Mouse (Mus musculus) midbrain, postnatal 0 days (tissue): Measurements from ENCODE around the gene Pars2. TPM values are rescaled to one million over a fixed set of nuclear protein-coding genes. Genes with fewer than 3 reads are reported as not detected.

Source experiments
- ATAC-seq: fragments of 200-750 bp; cut with Nextera tagmentation; 2 replicates; pipeline ENCODE4 v1.8.0; 2017; ENCODE audit warnings: moderate number of reproducible peaks, mild to moderate bottlenecking, moderate TSS enrichment, moderate library complexity; ENCODE audit not compliant: low FRiP score
- DNase-seq: peaks from one replicate; pipeline ENCODE4 v3.0.0-alpha.2; 2015; ENCODE audit warnings: low spot score
- H3K27ac ChIP-seq: fragments of 300-500 bp; sonication (generic); 2 replicates; pipeline ENCODE4 v1.5.1; 2014; ENCODE audit warnings: low read depth, mild to moderate bottlenecking, low read length, mixed read lengths
- H3K27me3 ChIP-seq: fragments of 300-500 bp; sonication (generic); 2 replicates; pipeline ENCODE4 v1.6.1; 2014; ENCODE audit warnings: low read length, control low read depth, mixed read lengths; ENCODE audit not compliant: insufficient read depth
- H3K36me3 ChIP-seq: fragments of 300-500 bp; sonication (generic); 2 replicates; pipeline ENCODE4 v1.6.1; 2014; ENCODE audit warnings: low read length, control low read depth, mixed read lengths; ENCODE audit not compliant: insufficient read depth
- H3K4me1 ChIP-seq: fragments of 300-500 bp; sonication (generic); 2 replicates; pipeline ENCODE4 v1.6.1; 2014; ENCODE audit warnings: mild to moderate bottlenecking, control low read depth, antibody characterized with exemption, low read length, mixed read lengths; ENCODE audit not compliant: insufficient read depth
- H3K4me2 ChIP-seq: fragments of 300-500 bp; sonication (generic); 2 replicates; pipeline ENCODE4 v1.6.1; 2014; ENCODE audit warnings: low read depth, mild to moderate bottlenecking, low read length, mixed read lengths; ENCODE audit not compliant: poor library complexity, severe bottlenecking
- H3K4me3 ChIP-seq: fragments of 300-500 bp; sonication (generic); 2 replicates; pipeline ENCODE4 v1.5.1; 2014; ENCODE audit warnings: low read depth, mild to moderate bottlenecking, low read length, moderate library complexity
- H3K9ac ChIP-seq: fragments of 300-500 bp; sonication (generic); replicated peaks from 2 replicates; pipeline ENCODE4 v1.6.1; 2014; ENCODE audit warnings: mild to moderate bottlenecking, low read length, moderate library complexity, mixed read lengths; ENCODE audit not compliant: poor library complexity, severe bottlenecking
- H3K9me3 ChIP-seq: fragments of 300-500 bp; sonication (generic); 2 replicates; pipeline ENCODE4 v1.6.1; 2016; ENCODE audit warnings: low read length, control low read depth
- CTCF ChIP-seq: IDR thresholded peaks from 2 replicates; pipeline ENCODE4 v1.5.1; 2016; ENCODE audit warnings: antibody characterized with exemption, mild to moderate bottlenecking
- WGBS: fragments of 180-500 bp; shearing (Covaris S2); extraction: QIAGEN DNeasy Blood & Tissue Kit; methylation state at CpG from one replicate; pipeline ENCODE4 v1.1.7; 2014; 5-methylcytosine and 5-hydroxymethylcytosine counted together
- polyA plus RNA-seq: library from polyadenylated mRNA; unstranded; fragments of >200 nt; fragmentation: Nextera tagmentation; extraction: Ambion mirVana; gene quantifications from 2 replicates; pipeline ENCODE4 v1.2.1, GENCODE M21; 2015
- total RNA-seq: library from RNA; depleted of rRNA; stranded (reverse); fragments of >200 nt; gene quantifications from 2 replicates; pipeline ENCODE4 v1.2.3, GENCODE M21; 2014; rRNA removed

Gene Pars2
- 5.9 and 10.3 TPM in 2 replicates for total RNA-seq
- 7.0 and 7.4 TPM in 2 replicates for polyA plus RNA-seq

- Histone ChIP-seq H3K9ac (peak within 1 kb of the TSS; percentile 80), H3K27me3 (peaks cover 8% of the 10 kb centered on the region; the same call in 1 of the 2 replicates), H3K4me3 (peak within 1 kb of the TSS; percentile 57), H3K27ac (peak within 1 kb of the TSS; percentile 82), H3K9me3 (no peaks in the 10 kb centered on the region), H3K4me2 (peak within 1 kb of the TSS; percentile 95), H3K36me3 (peaks cover 7% of the 10 kb centered on the region; the same call in 1 of the 2 replicates), H3K4me1 (0 out of 2 replicates have a peak, but pooled peaks cover 2% of the 10 kb centered on the region)
- 2% methylated on average over 40 of the region's 40 CpGs for WGBS
- TF ChIP-seq CTCF = no peak
- peak; percentile 97 for ATAC-seq
- DNase-seq = peak; percentile 99
These were observed at the start of gene Pars2 for GRCm38 (mm10) chr4:106650833-106651527. Pars2 (plus strand) TSS chr4:106651069.

GRCm38 (mm10) chr4:106606639-106607554, 44.0 kb upstream of the Pars2 start:
- peak overlapping the region; percentile 10; the same call in 1 of the 2 replicates for H3K4me2 ChIP-seq
- TF ChIP-seq CTCF = peak; percentile 31; the same call in 1 of the 2 replicates
- no peaks in the 10 kb centered on the region for H3K36me3 ChIP-seq
- H3K27ac ChIP-seq = no peak overlapping the region
- no peak overlapping the region for H3K4me3 ChIP-seq
- ATAC-seq = peak; percentile 85
- H3K4me1 ChIP-seq = no peaks in the 10 kb centered on the region
- no peaks in the 10 kb centered on the region for H3K27me3 ChIP-seq
- peak; percentile 69 for DNase-seq
- WGBS = 44% methylated on average over 18 of the region's 18 CpGs
- no peaks in the 10 kb centered on the region for H3K9me3 ChIP-seq
- no peak overlapping the region for H3K9ac ChIP-seq

GRCm38 (mm10) chr4:106607905-106608304, 43.0 kb upstream of the Pars2 start:
- WGBS = 79% methylated on average over 1 of the region's 1 CpGs
- Histone ChIP-seq H3K4me2 (no peak overlapping the region), H3K36me3 (no peaks in the 10 kb centered on the region)

GRCm38 (mm10) chr4:106613105-106613504, 37.8 kb upstream of the Pars2 start:
- no peak overlapping the region for H3K9ac ChIP-seq
- ATAC-seq = no peak
- H3K4me3 ChIP-seq = no peak overlapping the region
- H3K9me3 ChIP-seq = no peaks in the 10 kb centered on the region
- H3K27me3 ChIP-seq = 0 out of 2 replicates have a peak, but pooled peaks cover 7% of the 10 kb centered on the region
- no peak overlapping the region for H3K27ac ChIP-seq
- TF ChIP-seq CTCF = no peak
- DNase-seq = no peak
- no peak overlapping the region for H3K4me2 ChIP-seq
- H3K4me1 ChIP-seq = peaks cover 6% of the 10 kb centered on the region; the same call in 1 of the 2 replicates
- 80% methylated on average over 8 of the region's 8 CpGs for WGBS
- no peaks in the 10 kb centered on the region for H3K36me3 ChIP-seq

More at GRCm38 (mm10) chr4:106607905-106608304, 43.0 kb upstream of the Pars2 start:
- no peak overlapping the region for H3K4me3 ChIP-seq
- H3K4me1 ChIP-seq = no peaks in the 10 kb centered on the region
- no peak overlapping the region for H3K27ac ChIP-seq
- ATAC-seq (no peak), DNase-seq (no peak)
- H3K9ac ChIP-seq = no peak overlapping the region
- TF ChIP-seq CTCF = no peak
- H3K27me3 ChIP-seq = 0 out of 2 replicates have a peak, but pooled peaks cover 7% of the 10 kb centered on the region
- H3K9me3 ChIP-seq = no peaks in the 10 kb centered on the region

- H3K4me2 ChIP-seq = no peak overlapping the region
- no peaks in the 10 kb centered on the region for H3K9me3 ChIP-seq
- 0 out of 2 replicates have a peak, but pooled peaks cover 7% of the 10 kb centered on the region for H3K27me3 ChIP-seq
- DNase-seq = no peak
- H3K36me3 ChIP-seq = no peaks in the 10 kb centered on the region
- H3K9ac ChIP-seq = no peak overlapping the region
- H3K27ac ChIP-seq = no peak overlapping the region
- peaks cover 6% of the 10 kb centered on the region; the same call in 1 of the 2 replicates for H3K4me1 ChIP-seq
- no peak for ATAC-seq
- H3K4me3 ChIP-seq = no peak overlapping the region
- no peak for TF ChIP-seq CTCF
- 80% methylated on average over 3 of the region's 3 CpGs for WGBS
These were observed 37.3 kb upstream of the Pars2 start for GRCm38 (mm10) chr4:106613560-106613959.
